Mouse (Mus musculus) midbrain, embryonic 15.5 days (tissue): ENCODE measurements around the gene Celf2. TPM values are rescaled to one million over a fixed set of nuclear protein-coding genes. Genes with fewer than 3 reads are reported as not detected.

Experiments
- ATAC-seq: fragments of 200-750 bp; cut with Nextera tagmentation; replicated peaks from 2 replicates; pipeline ENCODE4 v1.8.0; 2017; ENCODE audit warnings: moderate TSS enrichment
- H3K27ac ChIP-seq: fragments of 300-500 bp; sonication (generic); 2 replicates; pipeline ENCODE4 v1.5.1; 2015; ENCODE audit warnings: mild to moderate bottlenecking, inconsistent platforms
- H3K27me3 ChIP-seq: fragments of 300-500 bp; sonication (generic); replicated peaks from 2 replicates; pipeline ENCODE4 v1.6.1; 2015; ENCODE audit warnings: inconsistent platforms
- H3K36me3 ChIP-seq: fragments of 300-500 bp; sonication (generic); replicated peaks from 2 replicates; pipeline ENCODE4 v1.6.1; 2015; ENCODE audit warnings: inconsistent platforms
- H3K4me1 ChIP-seq: fragments of 300-500 bp; sonication (generic); 2 replicates; pipeline ENCODE4 v1.6.1; 2015; ENCODE audit warnings: inconsistent platforms
- H3K4me2 ChIP-seq: fragments of 300-500 bp; sonication (generic); 2 replicates; pipeline ENCODE4 v1.6.1; 2015; ENCODE audit warnings: inconsistent platforms, mild to moderate bottlenecking, moderate library complexity
- H3K4me3 ChIP-seq: fragments of 300-500 bp; sonication (generic); 2 replicates; pipeline ENCODE4 v1.5.1; 2015; ENCODE audit warnings: mild to moderate bottlenecking, inconsistent platforms
- H3K9ac ChIP-seq: fragments of 300-500 bp; sonication (generic); 2 replicates; pipeline ENCODE4 v1.6.1; 2015; ENCODE audit warnings: mild to moderate bottlenecking, inconsistent platforms
- H3K9me3 ChIP-seq: fragments of 300-500 bp; sonication (generic); 2 replicates; pipeline ENCODE4 v1.6.1; 2016; ENCODE audit warnings: inconsistent platforms
- WGBS: fragments of 180-500 bp; shearing (Covaris S2); methylation state at CpG from one replicate; pipeline ENCODE4 v1.1.7; 2015; ENCODE audit warnings: mixed read lengths; 5-methylcytosine and 5-hydroxymethylcytosine counted together
- polyA plus RNA-seq: library from polyadenylated mRNA; unstranded; fragments of >200 nt; fragmentation: Nextera tagmentation; extraction: Ambion mirVana; gene quantifications from 2 replicates; pipeline ENCODE4 v1.2.1, GENCODE M21; 2015

Gene Celf2
- polyA plus RNA-seq, 1 experiment from 2014 or later = 190 TPM

DNA sequence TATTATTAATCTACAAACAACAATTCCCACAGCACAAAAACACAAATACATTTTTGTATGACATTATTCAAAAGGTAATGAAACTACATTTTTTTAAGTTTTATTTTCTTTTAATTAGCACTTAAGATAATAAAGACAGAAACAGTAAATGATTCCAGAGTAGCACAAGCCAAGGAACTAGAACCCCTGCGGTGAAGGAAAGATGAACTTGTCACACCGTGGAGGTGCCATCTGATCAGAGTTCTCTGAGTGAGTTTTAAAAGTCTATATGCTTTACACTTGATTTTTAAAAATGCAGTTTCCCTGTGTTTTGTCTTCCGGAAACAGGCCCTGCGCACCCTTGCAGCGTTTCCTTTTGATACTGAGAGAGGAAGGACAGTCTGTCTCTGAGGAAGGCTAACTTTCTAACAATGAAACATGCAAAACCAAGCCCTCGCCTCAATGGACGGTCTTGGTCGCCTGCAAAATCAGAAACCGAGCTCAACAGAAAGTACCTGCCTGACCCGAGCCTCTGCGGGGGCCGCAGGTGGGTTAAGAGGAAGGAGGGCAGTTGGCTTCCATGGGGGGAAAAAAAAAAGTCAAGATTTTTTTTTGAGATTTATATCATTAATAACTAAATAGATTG, 966.7 kb downstream of the Celf2 start:
- no peak for ATAC-seq
- Histone ChIP-seq H3K36me3 (0 out of 2 replicates have a peak, but pooled peaks cover 3% of the 10 kb centered on the region), H3K27me3 (no peaks in the 10 kb centered on the region), H3K27ac (no peak overlapping the region), H3K4me2 (no peak overlapping the region), H3K9me3 (no peaks in the 10 kb centered on the region), H3K4me3 (no peak overlapping the region), H3K4me1 (peaks cover 11% of the 10 kb centered on the region), H3K9ac (no peak overlapping the region)
- 91% methylated on average over 12 of the region's 12 CpGs for WGBS

DNA sequence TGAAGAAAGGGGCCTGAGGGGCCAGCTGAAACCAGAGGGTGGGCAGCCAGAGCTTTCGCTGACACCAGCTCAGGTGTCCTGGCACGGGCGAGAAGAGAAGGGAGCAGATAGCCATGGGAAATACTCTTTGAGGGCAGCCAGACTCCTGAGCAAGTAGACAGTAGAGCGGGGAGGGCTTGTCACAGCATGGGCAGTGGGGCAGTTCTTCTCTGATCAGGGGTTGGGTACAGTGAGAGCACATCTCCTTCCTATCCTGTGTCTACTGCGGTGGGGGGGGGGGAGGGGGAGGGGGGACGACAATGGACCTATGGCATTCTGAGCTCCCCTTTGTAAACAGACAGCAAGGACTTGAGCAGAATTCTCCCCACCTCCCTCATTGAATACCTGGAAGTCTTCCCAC, 968.5 kb downstream of the Celf2 start:
- 87% methylated on average over 6 of the region's 6 CpGs for WGBS
- 0 out of 2 replicates have a peak, but pooled peaks cover 3% of the 10 kb centered on the region for H3K36me3 ChIP-seq
- no peak overlapping the region for H3K9ac ChIP-seq
- ATAC-seq = no peak
- H3K4me2 ChIP-seq = no peak overlapping the region
- no peaks in the 10 kb centered on the region for H3K4me1 ChIP-seq
- H3K4me3 ChIP-seq = no peak overlapping the region
- no peaks in the 10 kb centered on the region for H3K27me3 ChIP-seq
- H3K9me3 ChIP-seq = no peaks in the 10 kb centered on the region
- H3K27ac ChIP-seq = no peak overlapping the region

GRCm38 (mm10) chr2:6540092-6540491, 969.3 kb downstream of the Celf2 start:
- Histone ChIP-seq H3K27ac (no peak overlapping the region), H3K4me2 (no peak overlapping the region), H3K9me3 (no peaks in the 10 kb centered on the region), H3K9ac (no peak overlapping the region), H3K4me3 (no peak overlapping the region), H3K36me3 (0 out of 2 replicates have a peak, but pooled peaks cover 3% of the 10 kb centered on the region), H3K4me1 (no peaks in the 10 kb centered on the region), H3K27me3 (no peaks in the 10 kb centered on the region)
- ATAC-seq = no peak
- 82% methylated on average over 11 of the region's 11 CpGs for WGBS

- WGBS = 96% methylated on average over 2 of the region's 2 CpGs
- Histone ChIP-seq H3K27me3 (no peaks in the 10 kb centered on the region), H3K9me3 (no peaks in the 10 kb centered on the region), H3K4me1 (no peaks in the 10 kb centered on the region), H3K36me3 (0 out of 2 replicates have a peak, but pooled peaks cover 3% of the 10 kb centered on the region), H3K27ac (no peak overlapping the region), H3K4me2 (no peak overlapping the region), H3K4me3 (no peak overlapping the region), H3K9ac (no peak overlapping the region)
- ATAC-seq = no peak
Observed at GRCm38 (mm10) chr2:6538500-6538899, 970.9 kb downstream of the Celf2 start.

DNA sequence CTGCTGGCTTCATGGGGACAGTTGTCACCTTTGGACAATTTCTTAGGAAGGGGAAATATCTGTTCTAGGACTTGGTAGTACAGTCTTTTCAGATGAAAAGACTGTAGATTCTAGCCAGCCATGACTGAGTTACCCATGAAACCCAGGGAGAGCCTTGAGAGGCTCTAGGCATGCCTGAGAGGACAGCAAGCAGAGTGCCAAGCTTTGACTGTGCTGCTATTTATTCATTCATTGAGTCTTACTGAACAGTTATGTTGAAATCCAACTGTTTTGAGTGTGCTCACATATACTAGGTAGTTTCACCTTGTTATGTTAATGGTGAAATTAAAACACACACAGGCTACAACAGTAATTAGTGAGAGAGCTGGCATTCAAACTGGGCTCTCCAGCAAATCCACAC, 971.3 kb downstream of the Celf2 start:
- no peak overlapping the region for H3K27ac ChIP-seq
- H3K4me2 ChIP-seq = no peak overlapping the region
- H3K4me1 ChIP-seq = no peaks in the 10 kb centered on the region
- no peak overlapping the region for H3K9ac ChIP-seq
- no peak overlapping the region for H3K4me3 ChIP-seq
- H3K27me3 ChIP-seq = no peaks in the 10 kb centered on the region
- no peak for ATAC-seq
- no peaks in the 10 kb centered on the region for H3K9me3 ChIP-seq
- 0 out of 2 replicates have a peak, but pooled peaks cover 3% of the 10 kb centered on the region for H3K36me3 ChIP-seq

GRCm38 (mm10) chr2:6537326-6537725, 972.0 kb downstream of the Celf2 start:
- 0 out of 2 replicates have a peak, but pooled peaks have one; percentile 34 for ATAC-seq

DNA sequence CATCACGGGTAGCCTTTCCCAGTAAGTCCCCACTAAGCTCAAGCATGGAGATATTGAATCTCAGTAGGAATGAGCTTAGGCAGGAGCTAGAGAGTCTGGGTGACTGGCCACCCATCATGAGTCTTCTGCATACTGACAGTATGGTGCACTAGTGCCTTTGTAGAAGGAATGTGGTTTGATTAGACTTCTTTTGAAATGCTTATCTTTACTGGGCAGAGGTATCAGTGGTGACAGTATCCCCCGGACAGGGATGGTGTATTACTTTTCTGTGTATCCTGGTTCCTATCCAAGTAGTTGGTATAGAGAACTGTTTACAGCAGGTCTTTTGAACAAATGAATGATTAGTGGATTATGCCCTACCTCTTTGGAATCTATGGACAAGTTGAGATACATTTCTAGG, 973.0 kb downstream of the Celf2 start:
- 85% methylated on average over 2 of the region's 2 CpGs for WGBS
- Histone ChIP-seq H3K9me3 (no peaks in the 10 kb centered on the region), H3K4me1 (no peaks in the 10 kb centered on the region), H3K36me3 (0 out of 2 replicates have a peak, but pooled peaks cover under 1% of the 10 kb centered on the region), H3K4me3 (no peak overlapping the region), H3K27ac (no peak overlapping the region), H3K9ac (no peak overlapping the region), H3K4me2 (no peak overlapping the region), H3K27me3 (no peaks in the 10 kb centered on the region)
- no peak for ATAC-seq

More at GRCm38 (mm10) chr2:6537326-6537725, 972.0 kb downstream of the Celf2 start:
- Histone ChIP-seq H3K36me3 (0 out of 2 replicates have a peak, but pooled peaks cover 3% of the 10 kb centered on the region), H3K9me3 (no peaks in the 10 kb centered on the region), H3K4me1 (no peaks in the 10 kb centered on the region), H3K4me3 (no peak overlapping the region), H3K4me2 (no peak overlapping the region), H3K27me3 (no peaks in the 10 kb centered on the region), H3K27ac (no peak overlapping the region), H3K9ac (no peak overlapping the region)
- WGBS = 68% methylated on average over 3 of the region's 3 CpGs

- Histone ChIP-seq H3K9ac (no peak overlapping the region), H3K36me3 (no peaks in the 10 kb centered on the region), H3K27me3 (no peaks in the 10 kb centered on the region), H3K4me1 (no peaks in the 10 kb centered on the region), H3K27ac (no peak overlapping the region), H3K9me3 (no peaks in the 10 kb centered on the region), H3K4me2 (no peak overlapping the region), H3K4me3 (no peak overlapping the region)
- WGBS = 56% methylated on average over 4 of the region's 4 CpGs
- ATAC-seq = no peak
Observed at GRCm38 (mm10) chr2:6532341-6532740, 977.0 kb downstream of the Celf2 start.

DNA sequence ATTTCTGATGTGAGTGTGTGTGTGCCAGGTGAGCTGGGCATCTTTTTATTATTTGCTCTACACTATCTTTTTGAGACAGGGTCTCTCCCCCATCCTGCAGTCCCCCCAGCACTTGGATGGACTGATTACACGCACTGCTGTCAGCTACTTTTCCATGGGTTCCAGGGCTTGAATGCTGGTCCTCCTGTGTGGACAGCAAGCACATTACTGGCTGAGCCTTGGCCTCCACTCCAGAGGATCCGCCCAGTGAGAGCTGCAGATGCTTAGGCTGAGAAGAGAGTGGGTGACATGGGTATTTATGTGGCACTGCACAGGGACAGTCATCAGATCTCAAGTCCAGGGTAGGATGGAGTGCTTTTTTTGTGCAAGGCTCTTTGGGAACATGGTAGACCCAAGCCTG, 981.3 kb downstream of the Celf2 start:
- Histone ChIP-seq H3K36me3 (no peaks in the 10 kb centered on the region), H3K9me3 (no peaks in the 10 kb centered on the region), H3K9ac (no peak overlapping the region), H3K4me2 (no peak overlapping the region), H3K27ac (no peak overlapping the region), H3K4me3 (no peak overlapping the region), H3K27me3 (no peaks in the 10 kb centered on the region), H3K4me1 (no peaks in the 10 kb centered on the region)
- 91% methylated on average over 2 of the region's 2 CpGs for WGBS
- no peak for ATAC-seq

GRCm38 (mm10) chr2:6526825-6527224, 982.5 kb downstream of the Celf2 start:
- no peak overlapping the region for H3K27ac ChIP-seq
- no peak overlapping the region for H3K4me2 ChIP-seq
- no peaks in the 10 kb centered on the region for H3K4me1 ChIP-seq
- 73% methylated on average over 11 of the region's 11 CpGs for WGBS
- no peak overlapping the region for H3K4me3 ChIP-seq
- no peaks in the 10 kb centered on the region for H3K9me3 ChIP-seq
- H3K27me3 ChIP-seq = no peaks in the 10 kb centered on the region
- no peaks in the 10 kb centered on the region for H3K36me3 ChIP-seq
- peak; percentile 69 for ATAC-seq
- no peak overlapping the region for H3K9ac ChIP-seq

- Histone ChIP-seq H3K27ac (no peak overlapping the region), H3K4me2 (no peak overlapping the region), H3K27me3 (no peaks in the 10 kb centered on the region), H3K9ac (no peak overlapping the region), H3K4me1 (no peaks in the 10 kb centered on the region), H3K36me3 (no peaks in the 10 kb centered on the region), H3K9me3 (no peaks in the 10 kb centered on the region), H3K4me3 (no peak overlapping the region)
- no peak for ATAC-seq
- WGBS = 60% methylated on average over 4 of the region's 4 CpGs
Observed at GRCm38 (mm10) chr2:6526311-6526710, 983.1 kb downstream of the Celf2 start.

- H3K4me2 ChIP-seq = no peak overlapping the region
- 96% methylated on average over 10 of the region's 10 CpGs for WGBS
- no peak; the same call in 1 of the 2 replicates for ATAC-seq
Observed at GRCm38 (mm10) chr2:6523924-6524300, 985.5 kb downstream of the Celf2 start.

GRCm38 (mm10) chr2:6523261-6523923, 986.0 kb downstream of the Celf2 start:
- ATAC-seq = no peak

More at GRCm38 (mm10) chr2:6523924-6524300, 985.5 kb downstream of the Celf2 start:
- no peaks in the 10 kb centered on the region for H3K27me3 ChIP-seq
- no peak overlapping the region for H3K27ac ChIP-seq
- no peak overlapping the region for H3K4me3 ChIP-seq
- H3K36me3 ChIP-seq = no peaks in the 10 kb centered on the region
- no peaks in the 10 kb centered on the region for H3K9me3 ChIP-seq
- H3K9ac ChIP-seq = no peak overlapping the region
- H3K4me1 ChIP-seq = no peaks in the 10 kb centered on the region

More at GRCm38 (mm10) chr2:6523261-6523923, 986.0 kb downstream of the Celf2 start:
- Histone ChIP-seq H3K4me3 (no peak overlapping the region), H3K4me2 (no peak overlapping the region), H3K9ac (no peak overlapping the region), H3K36me3 (no peaks in the 10 kb centered on the region), H3K27me3 (no peaks in the 10 kb centered on the region), H3K9me3 (no peaks in the 10 kb centered on the region), H3K4me1 (no peaks in the 10 kb centered on the region), H3K27ac (no peak overlapping the region)
- WGBS = 76% methylated on average over 16 of the region's 16 CpGs
